Mouse (Mus musculus): ENCODE measurements at regions not wholly inside any gene's neighbourhood (a gene's known extent, or its start where the extent isn't known, plus 50 kb on each side); places are given as distances from the start of the nearest gene placed in this dataset.

DNA sequence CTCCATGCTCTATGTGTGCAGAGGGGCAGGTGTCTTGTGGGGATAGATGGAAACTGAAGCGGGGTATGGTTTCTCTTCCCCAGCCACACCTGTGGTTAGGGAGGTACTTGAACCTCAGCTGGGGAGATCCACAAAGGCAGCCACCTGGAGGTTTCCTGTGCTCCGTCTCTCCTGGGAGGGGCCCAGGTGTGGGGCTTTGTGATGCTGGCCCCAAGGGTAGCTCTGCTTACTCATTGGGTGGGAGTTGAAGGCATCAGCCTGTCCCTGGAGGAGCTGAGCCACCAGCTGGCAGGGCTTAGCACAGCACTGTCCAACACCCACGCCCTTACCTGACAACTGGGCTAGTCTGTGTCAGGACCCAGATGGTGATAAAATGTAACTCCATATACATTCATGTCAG, 81.4 kb downstream of the Lhx2 start:
- no peak for DNase-seq (ENCODE audit: low read depth, low spot score)

DNA sequence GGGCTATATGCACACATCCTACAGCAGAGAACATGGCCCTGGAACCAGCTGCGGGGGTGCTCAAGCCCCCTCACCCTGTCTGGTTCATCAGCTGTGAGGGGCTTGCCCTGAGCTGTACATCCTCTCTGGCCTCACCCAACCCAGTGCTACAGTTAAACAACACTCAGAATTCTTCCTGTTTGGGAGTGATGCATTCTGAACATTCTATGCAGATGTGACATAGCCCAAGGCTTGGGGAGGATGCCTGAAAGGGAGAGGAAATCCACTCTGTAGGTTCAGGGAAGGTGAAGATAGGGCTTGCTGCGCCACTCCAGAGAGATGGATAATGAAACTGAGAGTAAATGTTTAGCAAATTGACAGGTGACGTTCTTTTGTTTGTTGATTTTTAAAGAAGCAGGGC, 83.3 kb downstream of the Lhx2 start:
- peak; percentile 68 for DNase-seq (ENCODE audit: low read depth, low spot score)

DNA sequence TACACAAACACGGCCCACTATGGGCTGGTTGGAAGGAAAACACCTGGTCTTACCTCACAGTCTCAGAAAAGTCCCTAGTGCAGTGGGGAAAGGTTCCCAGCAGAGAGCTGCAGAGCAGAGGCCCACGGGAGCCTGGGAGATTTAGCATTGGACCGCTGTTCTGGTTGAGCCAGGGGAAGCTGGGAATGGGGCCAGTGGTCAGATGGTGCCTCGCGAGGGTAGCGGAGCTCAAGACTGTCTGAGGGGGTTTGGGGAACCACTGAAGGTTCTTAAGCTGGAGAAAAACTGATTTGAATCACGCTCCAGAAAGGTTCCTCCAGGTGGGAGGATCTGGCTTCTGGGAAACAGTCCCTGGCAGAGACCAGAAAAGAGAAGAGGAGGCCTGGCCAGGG, 84.8 kb downstream of the Lhx2 start:
- DNase-seq (ENCODE audit: low read depth, low spot score), result no peak

DNA sequence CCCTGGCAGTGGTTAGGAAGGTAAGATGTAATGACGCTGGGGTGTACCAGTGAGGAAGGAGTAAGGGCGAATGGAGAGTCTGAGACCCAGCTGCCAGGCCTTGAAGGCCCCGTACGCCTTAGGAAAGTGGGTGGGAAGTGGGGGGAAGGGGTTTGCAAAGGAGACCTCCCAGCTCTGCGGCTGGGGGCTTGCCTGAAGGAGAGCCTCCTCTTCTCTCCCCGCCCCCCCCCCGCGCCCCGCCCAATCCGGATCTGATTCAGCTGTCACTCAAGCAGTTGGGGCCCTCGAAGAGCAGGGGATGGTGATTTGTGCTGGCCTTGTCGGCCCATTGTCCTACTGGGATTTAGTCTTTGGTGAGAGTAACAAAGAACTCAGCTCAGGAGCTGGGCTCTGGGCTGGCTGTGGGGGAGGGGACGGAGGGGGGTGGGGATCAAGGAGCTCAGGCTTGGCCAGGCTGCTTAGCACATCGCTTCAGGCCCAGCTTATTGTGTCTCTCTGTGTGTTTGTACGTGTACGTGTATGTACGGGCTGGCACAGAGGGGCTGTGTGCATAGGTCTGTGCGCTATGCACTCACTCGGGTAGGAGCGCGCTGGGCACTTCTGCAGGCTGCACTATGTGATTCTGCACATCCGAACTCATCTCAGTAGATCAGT, 85.3 kb downstream of the Lhx2 start:
- DNase-seq (ENCODE audit: low read depth, low spot score), result peak; percentile 63

DNA sequence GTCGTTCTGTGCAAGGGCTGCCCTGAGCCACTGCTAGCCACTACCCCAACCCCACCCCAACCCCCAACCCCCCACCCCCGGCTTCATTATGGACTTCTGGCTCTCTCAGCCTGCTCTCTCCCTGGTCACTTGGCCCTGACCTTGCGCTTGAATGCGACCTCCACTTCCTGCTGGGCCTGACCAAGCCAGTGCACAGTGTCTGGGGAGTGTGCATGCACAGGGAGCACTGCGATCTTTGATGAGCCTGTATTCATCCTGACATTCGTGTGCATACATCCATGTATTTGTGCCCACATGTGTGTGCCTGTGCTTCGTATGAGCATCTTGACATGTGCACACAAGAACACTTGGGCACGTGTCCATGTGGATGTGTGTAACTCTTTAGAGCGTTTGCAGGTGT, 85.9 kb downstream of the Lhx2 start:
- DNase-seq (ENCODE audit: low read depth, low spot score), result no peak

DNA sequence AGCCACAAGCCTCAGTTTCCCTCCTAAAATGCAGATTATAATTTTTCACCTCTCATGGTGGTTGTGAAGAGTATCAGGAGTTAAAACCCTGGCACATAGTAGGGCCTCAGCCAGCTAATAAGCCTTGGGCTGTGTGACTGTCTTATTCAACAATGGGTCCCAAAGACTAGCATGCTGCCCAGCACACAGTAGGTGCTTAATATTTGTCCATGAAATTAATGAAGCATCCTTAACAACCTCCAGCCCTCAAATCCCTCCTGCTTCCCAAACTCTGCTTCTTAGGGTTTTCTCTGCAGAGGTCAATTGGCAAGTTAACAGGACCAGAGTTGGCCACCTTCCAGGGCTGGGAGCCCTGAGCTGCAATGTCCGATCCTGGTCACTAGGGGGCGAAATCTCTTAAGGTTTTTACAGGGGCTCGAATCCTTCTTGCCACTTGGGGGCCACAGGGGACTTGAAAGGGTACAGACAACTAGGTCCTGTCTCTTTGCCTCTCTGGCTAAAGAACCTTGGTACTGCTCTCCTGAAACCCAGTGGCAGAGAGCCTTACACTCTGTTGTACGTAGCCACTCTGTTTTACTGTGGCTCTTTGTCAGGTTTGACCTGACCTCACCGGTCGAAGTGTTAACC, 81.6 kb upstream of the Nek6 start:
- DNase-seq (ENCODE audit: low read depth, low spot score), result peak; percentile 83

DNA sequence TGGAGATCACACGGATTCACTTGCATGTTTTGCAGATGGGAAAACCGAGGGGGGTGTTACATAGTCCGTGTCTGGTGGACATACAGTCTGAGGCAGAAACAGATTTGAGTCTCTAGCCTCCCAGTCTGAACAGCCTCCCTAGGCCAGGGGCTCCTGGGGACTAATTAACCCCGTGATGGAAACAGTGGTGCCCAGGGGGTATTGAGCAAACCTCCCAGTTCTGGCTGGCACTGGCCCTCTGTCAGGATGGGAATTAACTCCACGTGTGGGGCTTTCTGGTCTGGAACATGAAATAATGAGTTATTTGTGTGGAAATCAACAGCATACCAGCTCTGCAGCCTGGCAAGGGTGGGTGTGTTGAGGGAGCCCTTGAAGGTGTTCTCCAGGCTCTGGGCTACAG, 79.9 kb upstream of the Nek6 start:
- DNase-seq (ENCODE audit: low read depth, low spot score), result no peak

DNA sequence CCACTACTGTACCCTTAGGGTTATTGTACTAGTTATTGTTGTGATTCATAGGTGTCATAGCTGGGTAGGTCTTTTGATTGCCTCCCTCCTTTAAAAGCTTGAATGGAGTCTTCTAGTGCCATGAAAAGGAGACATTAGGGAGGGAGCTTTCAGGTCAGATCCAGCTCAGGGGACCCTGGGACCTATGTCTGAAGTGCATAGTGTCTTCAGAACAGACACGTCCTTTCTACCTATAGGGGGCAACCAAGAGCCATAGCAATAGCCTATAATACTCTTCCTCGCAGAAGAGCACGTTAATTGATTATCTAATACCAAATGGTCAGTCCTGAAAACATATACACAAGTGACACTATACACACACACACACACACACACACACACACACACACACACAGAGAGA, 77.7 kb upstream of the Nek6 start:
- DNase-seq (ENCODE audit: low read depth, low spot score), result peak; percentile 48

DNA sequence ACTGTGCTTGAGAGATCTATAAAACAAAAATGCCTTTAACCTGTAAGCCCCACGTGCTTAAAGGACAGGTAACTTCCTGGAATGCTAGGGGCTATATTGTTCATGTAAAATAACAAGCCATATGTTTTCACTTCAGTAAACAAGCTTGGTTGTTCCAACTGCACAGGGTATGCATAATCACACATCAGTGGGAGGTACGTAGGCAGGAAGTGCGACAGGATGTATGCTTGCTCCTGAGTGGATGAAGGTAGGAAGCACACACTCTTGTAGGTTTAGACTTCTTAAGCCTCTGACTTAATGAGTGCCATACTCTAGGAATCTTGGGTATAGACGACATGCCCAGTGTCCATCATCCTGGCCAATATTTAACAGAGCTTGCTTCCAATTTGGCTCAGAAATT, 74.7 kb upstream of the Nek6 start:
- DNase-seq (ENCODE audit: low read depth, low spot score), result no peak

DNA sequence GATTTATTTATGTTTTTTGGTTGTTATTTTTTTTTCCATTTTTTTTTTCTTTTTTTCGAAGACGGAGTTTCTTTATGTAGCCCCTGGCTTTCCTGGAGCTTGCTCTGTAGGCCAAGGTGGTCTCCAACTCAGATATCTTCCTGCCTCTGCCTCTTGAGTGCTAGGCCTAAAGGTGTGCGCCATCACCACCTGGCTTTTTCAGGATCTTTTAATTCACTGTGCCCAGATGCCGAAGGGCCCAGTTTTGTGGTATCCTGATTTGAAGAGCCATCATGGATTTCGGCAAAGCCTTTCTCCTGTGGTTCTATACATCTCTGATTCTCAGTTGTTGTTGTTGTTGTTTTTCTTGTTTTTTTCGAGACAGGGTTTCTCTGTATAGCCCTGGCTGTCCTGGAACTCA, 72.3 kb upstream of the Nek6 start:
- no peak for DNase-seq (ENCODE audit: low read depth, low spot score)

DNA sequence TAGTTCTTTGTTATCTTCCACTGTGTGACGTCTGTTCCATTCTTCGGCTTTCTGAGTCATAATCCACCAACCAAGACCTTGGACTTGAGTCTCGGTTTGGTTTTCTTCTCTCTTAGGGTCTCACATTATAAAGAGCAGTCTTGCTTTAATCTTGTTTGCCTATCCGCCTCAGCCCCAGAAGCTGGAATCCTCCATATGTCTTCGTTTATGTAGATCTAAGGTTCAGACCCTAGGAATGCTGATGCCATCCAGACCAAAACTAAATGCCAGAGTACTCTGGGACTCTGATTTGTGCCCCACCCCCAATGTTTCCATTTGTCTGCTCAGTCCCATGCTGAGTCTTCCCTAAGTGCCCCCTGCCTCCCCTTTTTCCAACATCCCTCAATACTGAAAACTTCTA, 71.5 kb upstream of the Nek6 start:
- no peak for DNase-seq (ENCODE audit: low read depth, low spot score)

DNA sequence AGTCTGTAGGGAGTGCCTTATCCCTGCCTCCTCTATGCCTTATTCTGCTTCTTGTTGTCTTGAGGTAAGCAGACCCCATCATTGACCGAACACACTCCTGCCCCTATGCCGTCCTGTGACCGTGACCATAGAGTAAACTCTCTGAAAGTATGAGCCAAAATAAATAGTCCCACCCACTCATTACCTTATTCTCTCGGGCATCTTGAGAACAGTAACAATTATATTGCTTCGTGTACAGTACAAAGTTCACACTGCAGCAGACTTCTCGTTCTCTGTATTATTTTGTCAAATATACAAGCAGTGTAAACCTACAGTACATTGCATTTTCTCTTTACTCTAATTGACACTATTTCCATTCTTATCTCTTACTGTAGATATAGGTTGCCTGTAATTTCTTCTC, 62.4 kb upstream of the Nek6 start:
- DNase-seq (ENCODE audit: low read depth, low spot score), result no peak

DNA sequence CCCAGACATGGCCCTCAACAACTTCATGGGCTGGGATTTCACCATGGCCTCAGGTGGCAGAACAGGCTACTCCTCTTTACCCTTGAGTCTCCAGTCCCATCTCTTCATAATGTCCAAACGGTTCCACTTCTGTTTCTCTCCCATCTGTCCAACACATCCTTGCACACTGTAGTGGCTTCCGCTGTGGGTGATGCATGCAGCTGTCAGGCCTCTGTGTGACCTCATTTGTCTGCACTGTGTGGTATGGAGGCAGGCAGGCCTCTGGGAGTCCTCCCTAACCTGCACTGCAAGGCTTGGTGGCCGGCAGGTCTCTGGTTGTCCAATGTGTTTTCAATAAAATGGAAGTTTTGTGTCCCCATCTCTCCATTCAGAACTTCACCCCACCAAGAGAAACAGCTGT, 54.9 kb upstream of the Nek6 start:
- DNase-seq (ENCODE audit: low read depth, low spot score), result no peak

DNA sequence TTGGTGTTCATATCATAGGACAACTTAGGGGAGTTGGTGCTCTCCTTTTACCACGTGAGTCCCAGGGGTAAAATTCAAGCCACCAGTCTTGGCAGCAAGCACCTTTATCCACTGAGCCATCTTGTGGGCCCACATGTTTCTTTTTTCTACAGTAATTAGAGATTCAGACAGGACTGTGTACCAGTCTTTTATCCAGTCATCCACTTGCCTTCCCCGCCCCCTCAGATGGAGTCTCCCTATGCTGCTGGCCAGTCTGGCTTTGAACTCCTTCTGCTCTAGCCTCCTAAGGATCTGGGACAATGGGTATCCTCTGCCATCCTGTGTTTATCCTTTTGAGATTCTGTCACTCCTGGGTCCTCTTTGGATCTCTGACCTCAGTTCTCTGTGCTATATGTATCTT, 51.1 kb upstream of the Nek6 start:
- DNase-seq (ENCODE audit: low read depth, low spot score), result no peak

DNA sequence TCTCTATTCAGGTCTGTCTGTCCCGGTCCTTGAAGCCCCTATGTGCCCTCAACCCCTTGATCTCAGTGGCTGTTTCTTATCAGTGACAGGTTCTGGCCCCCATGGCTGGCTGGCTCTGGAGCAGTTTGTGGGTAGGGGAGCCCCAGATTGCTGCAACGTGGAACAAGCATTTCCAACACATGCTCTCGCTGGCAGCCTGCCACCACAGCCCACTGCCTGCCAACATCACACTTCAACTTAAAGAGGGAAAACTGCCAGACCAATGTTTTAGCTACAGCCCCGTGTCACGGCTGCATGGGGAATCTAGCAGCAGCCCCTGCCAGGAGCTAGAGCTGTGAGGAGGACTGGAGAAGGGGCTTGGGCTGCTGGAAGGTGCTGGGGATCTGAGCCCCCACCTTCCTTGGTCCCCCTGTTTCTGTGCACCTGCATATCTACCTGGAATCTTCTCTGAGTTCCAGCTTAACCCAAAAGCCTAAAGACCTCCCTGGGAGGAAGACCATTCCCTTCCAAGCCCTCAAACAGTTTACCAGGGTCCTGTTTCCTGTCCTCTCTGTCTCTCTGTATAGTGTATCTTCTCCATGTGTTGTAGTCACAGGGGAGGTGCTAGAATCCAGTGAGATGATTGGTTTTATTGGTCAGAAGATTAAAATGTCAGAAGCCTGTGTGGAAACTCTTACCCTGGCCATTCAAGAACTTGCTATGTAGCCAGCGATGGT, 50.5 kb upstream of the Nek6 start:
- no peak for DNase-seq (ENCODE audit: low read depth, low spot score)
